Mouse (Mus musculus) retina, postnatal 1 day (tissue): Measurements from ENCODE around the gene Zzz3.

Source experiments
- DNase-seq: peaks from one replicate; pipeline ENCODE4 v3.0.0-alpha.2; 2012

The Zzz3 gene

DNA sequence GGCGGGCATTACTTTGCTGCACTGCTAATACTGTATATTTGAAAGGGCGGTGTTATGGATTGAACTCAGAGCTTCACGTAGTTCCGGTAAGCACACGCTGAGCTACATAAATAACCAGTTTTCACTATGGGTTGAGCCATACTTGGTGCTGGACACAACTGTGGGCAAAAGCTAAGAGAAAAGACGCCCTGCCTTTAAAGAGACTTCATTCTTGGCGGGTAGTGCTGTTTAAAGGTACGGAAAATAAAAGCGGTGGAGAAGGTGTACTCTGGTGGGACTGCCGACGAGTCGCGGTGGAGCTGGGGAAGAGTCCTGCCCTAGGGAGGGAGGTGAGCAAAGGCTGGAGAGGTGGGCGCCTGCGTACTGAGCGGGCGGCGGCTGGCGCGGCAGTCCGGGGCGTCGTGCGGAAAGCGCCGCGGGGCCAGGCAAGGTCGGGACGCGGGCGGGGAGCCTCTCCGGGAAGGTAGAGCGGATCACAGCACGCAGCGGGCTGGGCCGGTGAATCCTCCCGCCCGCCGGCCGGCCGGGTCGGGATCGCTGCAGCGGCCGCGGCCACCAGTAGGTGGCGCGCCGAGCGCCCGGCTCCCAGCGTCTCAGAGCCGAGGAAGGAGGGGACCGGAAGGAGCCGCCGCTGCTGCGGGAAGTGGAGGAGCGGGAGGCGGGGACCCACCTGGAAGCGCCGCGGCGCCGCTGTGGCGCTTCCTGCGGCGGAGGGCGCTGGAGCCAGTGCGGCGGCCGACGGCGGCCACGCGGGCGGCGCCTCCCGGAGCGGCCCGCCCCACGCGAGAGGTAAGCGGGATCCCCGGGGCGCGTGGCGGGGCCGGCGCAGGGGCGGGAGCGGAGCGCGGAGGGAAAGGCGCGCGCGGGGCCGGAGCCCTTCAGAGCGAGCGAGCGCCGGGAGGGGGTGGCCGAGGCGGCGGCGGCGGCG is at the start of gene Zzz3:
Gene Zzz3, plus strand, starts transcription at position 124 of the 928 bp plus-strand sequence.
- peak; percentile 94 for DNase-seq

DNA sequence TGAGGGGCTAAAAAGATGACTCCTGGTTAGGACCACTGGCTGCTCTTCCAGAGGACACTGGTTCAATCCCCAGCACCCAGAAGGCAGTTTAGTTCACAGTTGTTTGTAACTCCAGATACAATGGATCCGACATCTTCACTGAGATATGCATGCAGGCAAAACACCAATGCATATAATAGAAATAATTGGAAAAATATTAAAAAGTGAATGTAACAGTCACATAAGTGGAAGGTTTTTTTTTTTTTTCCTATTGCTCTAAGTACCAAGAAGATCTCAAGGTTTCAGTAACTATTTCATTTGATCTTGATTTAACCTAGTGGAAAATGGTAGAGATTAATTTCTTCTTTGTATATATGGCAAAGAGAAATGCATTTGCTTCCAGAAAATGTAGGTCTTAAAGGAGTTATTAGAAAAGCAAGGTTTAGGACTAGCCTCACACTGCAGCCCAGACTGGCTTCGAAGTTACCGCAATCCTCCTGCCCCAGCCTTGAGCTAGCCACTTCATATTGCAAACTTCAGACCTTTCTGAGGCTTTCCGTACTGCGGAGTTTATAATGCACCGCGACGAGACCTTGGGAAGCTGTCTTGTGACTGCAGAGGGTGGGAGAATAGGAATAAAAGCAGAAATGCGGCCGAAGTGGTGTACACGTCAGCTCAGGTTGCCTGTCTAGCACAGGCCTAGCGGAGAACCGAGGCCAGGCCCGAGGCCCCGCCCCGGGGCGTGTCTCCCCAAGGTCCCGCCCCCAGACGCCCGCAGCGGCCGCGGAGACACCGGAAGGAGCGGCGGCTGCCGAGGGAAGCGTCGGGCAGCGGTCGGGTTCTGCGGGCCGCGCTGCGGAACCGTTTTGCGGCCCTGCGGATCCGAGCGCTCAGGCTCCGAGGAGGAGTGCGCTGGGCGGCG is 49.3 kb upstream of the Zzz3 start, which contains the start of gene Usp33:
Gene Usp33, plus strand, starts transcription at position 747 of the 901 bp plus-strand sequence.
- peak; percentile 92 for DNase-seq

DNA sequence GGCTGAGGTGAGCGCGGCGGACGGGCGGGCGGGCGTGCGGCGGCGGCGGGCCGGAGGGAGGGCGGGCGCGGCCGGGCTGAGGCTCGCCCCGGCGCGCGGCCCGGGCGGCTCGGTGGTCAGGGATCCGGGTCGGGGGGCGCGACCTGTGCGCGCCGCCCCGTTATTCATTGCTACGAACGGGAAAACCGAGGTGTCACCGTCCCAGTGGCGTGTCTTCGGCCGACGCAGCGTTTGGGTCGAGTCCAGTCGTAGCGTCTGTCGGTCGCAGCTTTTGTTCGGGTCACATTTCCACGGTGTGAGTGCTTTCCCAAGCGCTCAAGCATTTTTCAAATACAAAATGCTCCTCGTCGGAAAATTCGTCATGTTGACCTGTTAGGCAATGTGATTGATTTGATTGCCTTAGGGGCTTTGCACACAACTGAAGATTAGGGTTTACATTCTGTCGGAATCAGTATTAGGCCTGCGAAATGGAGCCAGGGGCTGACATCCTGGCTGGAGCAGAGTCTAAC is 48.6 kb upstream of the Zzz3 start:
- no peak for DNase-seq

DNA sequence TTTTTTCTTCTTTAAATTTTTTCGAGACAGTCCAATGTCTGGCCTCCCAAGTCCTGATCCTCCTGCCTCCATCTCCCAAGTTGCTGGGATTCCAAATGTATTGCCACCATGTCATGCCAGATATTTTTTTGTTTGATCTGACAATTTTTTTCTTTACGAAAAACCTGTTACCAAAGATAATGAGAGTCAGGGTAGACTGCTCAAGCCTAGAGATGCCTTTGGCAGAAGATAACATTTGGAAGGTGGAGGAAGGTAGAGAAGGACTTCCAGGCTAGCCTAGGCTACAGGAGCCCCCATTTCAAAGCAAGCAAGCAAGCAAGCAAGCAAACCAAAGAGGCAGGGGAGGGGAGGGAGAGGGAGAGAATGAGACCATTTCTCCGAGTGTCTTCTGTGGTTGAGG is 48.0 kb upstream of the Zzz3 start:
- DNase-seq = no peak

DNA sequence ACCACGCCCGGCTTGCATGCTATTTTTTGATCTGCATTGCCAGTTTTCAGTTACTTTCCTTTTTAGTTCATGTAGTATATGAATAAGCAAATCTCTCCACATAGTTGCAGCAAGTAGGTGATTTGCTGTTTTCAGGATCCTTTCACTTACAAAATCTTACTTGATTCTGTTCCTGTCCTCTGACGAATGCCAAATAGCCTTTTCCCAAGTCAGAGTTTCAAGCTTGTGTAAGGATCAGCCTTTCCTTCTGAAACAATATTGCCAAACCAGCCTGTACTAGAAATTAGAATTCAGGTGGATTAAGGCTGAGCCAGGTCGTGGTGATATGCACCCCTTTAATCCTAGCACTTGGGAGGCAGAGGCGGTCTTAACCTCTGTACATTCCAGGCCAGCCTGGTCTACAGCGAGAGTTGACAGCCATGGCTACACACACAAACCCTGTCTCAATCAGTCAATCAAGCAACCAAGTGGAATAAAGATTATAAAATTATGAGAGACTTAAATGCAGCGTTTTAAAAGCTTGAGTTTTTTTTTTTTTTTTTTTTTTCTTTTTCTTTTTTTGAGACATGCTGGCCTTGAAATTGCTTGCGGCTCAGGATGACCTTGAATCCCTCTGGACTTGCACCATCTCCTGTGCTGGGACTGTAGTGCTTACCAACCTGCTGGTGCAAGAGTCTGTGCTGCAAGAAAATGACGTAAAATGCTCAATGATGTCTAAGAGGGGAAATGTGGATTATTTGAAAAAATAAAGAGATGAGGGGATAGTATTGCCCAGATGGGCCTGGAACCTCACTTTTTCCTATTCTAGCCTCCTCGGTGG is 47.1 kb upstream of the Zzz3 start:
- no peak for DNase-seq

DNA sequence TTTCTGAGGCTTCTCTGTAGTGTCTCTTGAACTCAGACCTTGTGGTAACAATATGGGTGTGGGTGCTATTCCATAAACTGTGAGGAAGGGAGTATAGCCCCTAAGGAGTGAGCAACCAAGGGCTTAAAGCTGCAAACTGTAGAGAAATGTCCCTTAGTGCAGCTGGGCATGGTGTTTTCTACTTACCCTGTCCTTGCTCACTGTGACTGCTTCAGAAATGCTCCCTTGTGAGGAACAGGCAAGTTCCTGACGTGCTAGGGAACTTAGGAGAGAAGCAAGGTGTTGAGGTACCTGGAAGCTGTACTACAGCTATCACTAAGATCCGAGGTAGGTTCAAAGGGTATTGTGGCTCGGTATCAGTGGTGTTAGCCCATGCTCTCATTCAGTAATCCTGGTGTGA is 44.8 kb upstream of the Zzz3 start:
- DNase-seq = no peak

DNA sequence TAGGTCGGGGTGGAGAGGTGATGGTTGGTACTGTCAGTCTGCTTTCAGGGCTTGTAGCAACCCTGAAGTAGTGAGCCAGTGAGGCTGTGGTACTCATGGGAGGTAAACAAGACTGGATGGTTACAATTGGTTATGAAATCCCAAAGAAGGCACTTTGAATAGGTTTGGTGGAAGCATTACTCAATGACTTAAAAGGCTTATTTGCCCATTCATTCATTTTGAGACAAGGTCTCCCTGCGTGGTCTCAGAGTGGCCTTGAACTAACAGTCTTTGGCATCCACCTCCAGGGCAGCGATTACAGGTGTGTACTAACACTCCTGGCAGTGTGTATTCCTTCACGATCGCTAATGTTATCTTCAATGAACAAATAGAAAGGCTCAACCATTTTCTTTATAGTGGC is 44.3 kb upstream of the Zzz3 start:
- DNase-seq = no peak

DNA sequence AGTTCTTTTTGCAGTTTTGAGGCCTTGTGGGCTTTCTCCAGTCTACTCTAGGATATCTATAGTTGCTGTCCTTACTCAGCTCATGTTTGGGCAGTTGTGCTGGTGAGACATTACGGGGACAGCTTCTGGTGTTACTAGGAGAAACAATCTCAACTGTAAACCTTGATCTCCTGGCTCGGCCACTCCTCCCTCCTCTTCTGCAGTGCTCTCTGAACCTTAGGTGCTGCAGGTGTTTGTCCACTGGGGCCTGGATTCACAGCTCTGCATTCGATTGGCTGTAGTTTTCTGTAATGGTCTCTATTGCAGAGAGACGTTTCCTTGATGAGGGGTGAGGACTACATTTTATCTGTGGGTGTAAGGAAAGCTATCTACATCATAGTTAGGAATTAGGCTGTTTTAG is 43.0 kb upstream of the Zzz3 start:
- no peak for DNase-seq

DNA sequence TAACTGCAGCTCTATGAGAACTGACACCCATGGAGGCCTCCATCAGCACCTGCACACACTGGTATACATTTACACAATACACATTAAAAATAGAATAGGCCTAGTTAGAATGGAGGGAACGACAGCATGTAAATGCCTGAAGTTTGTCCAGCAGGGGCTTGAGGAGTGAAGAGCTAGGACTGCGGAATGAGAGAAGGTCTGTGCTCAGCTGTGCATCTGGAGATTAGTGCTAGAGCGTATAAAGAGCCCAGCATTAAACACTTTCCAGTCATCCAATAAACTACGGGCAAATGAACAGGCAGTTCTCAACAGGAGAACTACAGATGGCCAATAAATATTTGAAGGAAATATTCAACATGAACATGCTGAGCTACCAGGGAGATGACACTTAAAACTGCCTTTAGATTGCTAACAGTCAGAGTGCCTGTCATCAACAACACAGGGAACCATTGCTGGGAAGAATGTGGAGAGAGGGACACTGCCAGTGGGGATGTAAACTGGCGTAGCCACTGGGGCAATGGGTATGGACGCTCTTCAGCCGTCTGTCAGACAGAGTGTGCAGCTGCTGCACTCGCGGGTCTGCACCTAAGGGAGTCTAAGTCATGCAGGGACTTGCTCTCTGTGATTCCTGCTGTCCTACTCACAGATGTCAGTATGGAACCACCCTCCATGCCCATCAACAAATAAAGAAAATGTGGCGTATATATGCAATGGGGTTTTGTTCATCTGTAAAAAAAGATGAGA is 41.7 kb upstream of the Zzz3 start:
- DNase-seq = peak; percentile 24

DNA sequence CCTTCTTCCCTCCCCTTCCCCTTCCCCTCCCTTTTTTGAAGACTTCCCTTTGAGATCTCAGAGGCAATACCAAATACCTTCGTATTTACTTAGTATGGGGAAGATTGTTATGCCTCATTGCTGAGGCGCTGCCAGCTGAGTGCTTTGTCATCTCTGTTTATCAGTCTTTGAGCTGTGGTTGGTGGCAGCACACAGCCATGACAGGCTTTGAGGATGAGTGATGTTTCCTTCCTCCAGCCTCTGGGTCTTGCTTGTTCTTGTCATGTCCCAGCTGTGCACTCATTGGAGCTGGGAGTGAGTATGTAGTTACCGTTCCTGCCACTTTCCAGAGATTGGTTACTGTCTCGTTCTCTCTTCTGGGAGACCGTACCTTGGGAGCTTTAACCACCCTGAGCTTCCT is 39.9 kb upstream of the Zzz3 start:
- DNase-seq = no peak

DNA sequence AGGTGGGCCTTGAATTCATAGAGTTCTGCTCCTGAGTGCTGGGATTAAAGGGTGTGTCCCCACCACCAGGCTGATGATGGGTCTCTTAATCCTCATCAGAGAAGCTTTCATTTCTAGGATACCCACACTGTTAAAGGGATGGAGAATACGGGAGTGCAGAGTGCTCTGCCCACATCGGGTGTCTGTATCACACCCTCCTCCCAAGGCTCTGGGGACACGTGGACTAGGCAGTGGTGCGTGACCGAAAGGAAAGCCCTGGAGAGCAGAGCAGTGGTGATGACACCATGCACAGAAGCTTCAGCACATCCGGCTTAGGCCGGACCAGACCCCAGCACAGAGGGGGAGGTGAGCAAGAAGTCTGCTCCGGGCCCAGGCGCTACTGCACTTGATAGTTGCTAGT is 38.5 kb upstream of the Zzz3 start:
- no peak for DNase-seq

DNA sequence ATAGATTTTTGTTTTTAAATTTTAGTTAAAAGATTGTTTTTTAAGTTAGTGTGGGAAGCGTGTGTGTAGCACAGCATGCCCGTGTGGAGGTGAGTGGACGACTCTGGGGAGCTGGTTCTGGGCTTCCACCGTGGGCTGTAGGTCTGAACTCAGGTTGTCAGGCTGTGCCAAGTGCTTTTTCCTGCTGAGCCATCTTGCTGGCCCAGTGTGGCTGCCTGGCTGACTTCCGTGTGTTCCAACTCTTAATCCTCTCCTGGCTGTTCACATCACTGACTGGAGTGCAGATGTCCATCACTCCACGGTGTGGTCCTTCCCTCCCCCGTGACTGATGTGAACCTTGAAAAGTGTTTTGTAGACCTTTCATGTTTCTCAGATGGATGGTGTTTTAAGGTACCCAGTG is 36.1 kb upstream of the Zzz3 start:
- DNase-seq = no peak

DNA sequence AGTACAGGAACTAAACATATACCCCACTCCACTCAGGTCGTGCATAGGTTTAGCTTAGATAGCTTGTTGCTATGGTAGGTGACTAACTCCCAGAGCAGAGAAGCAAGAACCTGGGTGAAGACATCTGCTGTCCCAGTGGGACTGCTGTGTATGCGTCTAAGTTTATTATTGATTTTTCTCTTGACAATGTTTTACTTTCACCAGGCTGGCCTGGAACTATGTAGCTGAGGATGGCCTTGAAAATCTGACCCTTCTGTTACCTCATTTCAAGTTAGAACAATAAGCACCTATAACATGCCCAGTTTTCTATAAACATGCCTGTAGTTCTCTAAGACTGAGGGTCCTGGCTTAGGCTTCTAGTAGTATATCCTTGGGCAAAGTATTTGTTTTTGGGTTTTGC is 31.1 kb upstream of the Zzz3 start:
- no peak for DNase-seq

DNA sequence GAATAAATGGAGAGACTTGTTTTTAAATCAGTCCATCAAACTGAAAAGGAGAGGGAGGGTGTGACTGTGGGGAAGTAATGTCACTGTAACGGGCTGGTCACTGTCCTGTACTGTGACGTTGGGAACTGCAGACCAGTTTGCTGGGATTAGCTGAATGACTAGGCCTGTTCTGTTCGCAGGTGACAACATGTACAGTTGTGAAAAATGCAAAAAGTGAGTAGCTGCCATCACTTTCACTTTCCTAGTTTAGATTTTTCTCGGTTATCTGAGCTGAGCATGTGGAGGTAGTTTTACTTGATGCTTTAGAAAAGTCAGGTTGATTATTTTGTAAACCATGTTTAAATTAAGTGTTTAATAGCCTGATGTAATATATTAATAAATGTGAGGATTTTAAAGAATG is 19.2 kb upstream of the Zzz3 start:
- no peak for DNase-seq

DNA sequence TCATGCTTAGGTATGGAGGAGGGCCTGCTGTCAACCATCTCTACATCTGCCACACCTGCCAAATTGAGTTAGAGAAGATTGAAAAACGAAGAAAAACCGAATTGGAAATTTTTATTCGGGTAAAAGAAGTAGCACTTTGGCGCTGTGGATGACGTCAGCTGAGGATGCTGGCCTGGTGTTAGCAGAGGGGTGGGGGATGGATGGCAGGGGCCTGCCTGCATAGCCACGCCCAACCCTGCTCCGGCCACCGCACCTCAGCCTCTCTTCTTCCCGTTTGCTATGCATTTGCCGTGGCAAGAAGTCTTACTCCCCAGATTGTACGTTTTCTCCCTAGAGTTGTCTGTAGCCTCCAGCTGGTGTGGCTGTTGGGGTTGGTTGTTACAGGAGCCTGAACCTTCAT is 11.2 kb upstream of the Zzz3 start:
- DNase-seq = no peak

DNA sequence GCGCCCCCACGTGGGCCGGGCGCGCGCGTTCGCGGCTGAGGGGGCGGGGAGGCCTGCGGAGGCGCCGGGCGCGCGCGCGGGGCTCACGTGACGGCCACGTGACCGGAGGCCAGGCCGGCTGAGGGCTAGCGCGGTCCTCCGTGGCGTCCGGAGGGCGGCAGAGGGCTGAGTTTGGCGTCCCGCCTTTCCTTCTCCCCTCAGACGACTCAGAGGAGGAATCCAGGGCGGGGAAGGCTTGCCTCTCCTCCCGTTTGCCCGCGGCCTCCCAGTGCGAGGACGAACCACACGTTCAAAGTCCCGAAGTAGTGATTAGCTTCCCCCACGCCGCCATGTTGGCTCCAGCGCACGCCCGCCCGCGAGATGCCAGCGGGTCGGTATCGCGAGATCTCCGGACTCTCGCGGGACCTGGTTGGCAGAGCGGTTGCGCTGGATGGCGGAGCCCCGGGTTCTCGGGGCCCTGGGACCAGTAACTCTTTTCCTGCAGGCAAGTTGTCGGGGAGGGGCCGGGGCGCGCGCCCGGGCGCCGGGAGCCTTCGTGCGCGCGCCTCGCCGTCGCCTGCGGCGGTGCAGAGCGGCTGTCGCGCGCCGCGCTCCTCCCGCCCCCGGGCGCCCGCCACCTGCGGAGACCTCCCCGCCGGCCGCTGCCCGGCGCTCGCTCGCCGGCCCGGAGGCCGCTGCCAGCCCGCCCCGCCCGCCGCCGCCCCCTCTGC is 1.2 kb downstream of the Zzz3 start:
- peak; percentile 98 for DNase-seq

DNA sequence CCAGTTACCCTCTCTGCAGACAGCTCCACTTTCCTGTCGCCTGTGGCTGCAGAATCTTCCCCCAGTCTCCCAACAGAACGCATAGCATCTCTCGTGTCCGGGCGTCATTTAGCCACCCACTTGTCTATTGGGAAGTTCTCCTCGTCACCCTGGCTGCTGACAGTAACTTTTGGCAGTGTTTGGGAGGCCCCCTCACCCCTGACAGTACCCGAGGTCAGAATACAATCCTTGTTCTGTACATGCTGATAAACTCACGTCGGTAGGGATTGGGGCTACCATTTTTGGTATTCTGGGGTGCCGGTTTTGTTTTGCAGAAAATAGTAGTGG is 1.7 kb downstream of the Zzz3 start:
- no peak for DNase-seq

DNA sequence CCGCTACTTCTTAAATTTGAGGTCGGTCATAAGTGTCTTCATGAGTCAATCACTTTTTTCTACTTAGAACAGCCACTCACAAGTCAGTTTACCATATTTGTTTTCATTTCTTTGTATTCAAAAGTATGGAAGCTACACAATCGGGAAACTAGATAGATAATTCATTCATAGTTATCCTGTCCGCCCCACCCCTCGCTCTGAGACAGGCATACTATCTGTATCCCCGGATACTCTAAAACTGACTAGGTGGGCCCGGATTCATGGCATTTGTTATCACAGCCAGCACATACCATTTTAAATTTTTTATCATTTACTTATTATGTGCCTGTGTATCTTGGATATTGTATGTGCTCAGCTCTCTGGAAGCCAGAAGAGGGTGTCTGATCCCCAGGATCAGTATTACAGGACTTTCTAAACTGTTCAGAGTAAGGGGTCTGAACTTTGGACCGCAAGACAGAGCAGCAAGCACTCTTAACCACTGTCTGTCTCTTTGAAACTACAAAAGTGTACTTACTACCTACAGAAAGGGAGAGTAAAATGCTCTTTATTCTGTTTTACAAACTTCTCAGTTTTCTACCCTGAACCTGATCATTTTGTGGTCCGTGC is 2.2 kb downstream of the Zzz3 start:
- DNase-seq = no peak

DNA sequence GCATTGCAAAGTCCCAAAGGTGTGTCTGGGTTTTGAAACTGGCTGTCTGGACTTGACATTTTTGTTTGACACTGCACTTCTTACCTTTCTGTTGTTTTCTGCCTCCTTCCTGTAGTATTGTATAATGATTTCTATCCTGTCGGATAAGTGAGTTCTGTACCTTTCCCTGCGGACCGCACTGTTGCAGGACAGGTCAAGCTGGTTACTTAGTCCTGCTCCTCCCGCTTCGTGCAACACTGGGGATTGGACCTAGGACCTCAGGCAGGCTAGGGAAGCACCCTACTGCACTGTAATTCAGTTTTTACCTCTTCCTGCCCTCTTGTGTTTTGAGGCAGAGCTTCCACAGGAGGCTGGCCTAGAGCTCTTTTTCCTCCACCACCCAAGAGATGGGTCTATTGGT is 5.2 kb downstream of the Zzz3 start:
- no peak for DNase-seq

DNA sequence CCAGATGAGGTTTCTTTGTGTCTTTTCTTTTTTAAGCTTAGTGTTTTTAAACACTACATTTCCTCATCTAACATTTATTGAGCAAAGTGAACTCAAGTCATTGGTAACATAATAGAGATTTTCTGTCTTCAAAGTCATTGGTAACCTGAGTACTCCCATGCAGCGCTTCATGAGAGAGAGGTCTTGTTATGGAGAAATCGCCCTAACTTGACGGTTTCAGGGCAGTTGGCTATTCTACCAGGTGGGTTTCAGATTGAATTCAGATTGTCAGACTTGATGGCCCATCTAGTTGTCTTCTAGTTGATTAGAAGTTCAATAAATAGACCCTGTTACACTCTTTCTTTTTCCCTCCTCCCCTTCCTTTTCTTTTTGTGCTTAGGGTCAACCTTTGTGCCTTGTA is 5.6 kb downstream of the Zzz3 start:
- DNase-seq = no peak
